13 mouse cellular contexts compared by ENCODE assay signal in genomic region chr6:40059466-40059865, GRCm38 (mm10).
"Had no signal": no experiment of that assay in that cellular context is flagged by ENCODE, and none has a peak within 500 bp of the region (broad histone marks: within the 10 kb centered on the region; RNA-seq: fewer than 3 reads in every experiment).

No protein-coding gene starts in this region.

- H3K27ac ChIP-seq: intestine, embryonic 15.5 days; limb, embryonic 12.5 days; liver, embryonic 14.5 days; midbrain, embryonic 15.5 days; neural tube, embryonic 13.5 days had no signal

- H3K9ac ChIP-seq: intestine, embryonic 15.5 days; limb, embryonic 12.5 days; liver, embryonic 14.5 days; midbrain, embryonic 15.5 days; neural tube, embryonic 13.5 days had no signal

- H3K4me3 ChIP-seq: intestine, embryonic 15.5 days; limb, embryonic 12.5 days; megakaryocyte, embryonic 14.5 days; midbrain, embryonic 15.5 days; neural tube, embryonic 13.5 days had no signal

- H3K36me3 ChIP-seq: intestine, embryonic 15.5 days; limb, embryonic 12.5 days; midbrain, embryonic 15.5 days; neural tube, embryonic 13.5 days had no signal

- H3K9me3 ChIP-seq: intestine, embryonic 15.5 days; limb, embryonic 12.5 days; midbrain, embryonic 15.5 days; neural tube, embryonic 13.5 days had no signal

- H3K4me1 ChIP-seq: intestine, embryonic 15.5 days; limb, embryonic 12.5 days; megakaryocyte, embryonic 14.5 days had no signal

- H3K4me2 ChIP-seq: intestine, embryonic 15.5 days; limb, embryonic 12.5 days; midbrain, embryonic 11.5 days; midbrain, embryonic 15.5 days; neural tube, embryonic 13.5 days had no signal

- DNase-seq: layer of hippocampus, postnatal 36 days; lung, adult 18-20 months; lung, postnatal 36 days; right cerebral cortex, postnatal 14 days; thymus, postnatal 36 days had no signal

- H3K27me3 ChIP-seq: intestine, embryonic 15.5 days; limb, embryonic 12.5 days; megakaryocyte, embryonic 14.5 days; midbrain, embryonic 15.5 days; neural tube, embryonic 13.5 days had no signal

- ATAC-seq: intestine, embryonic 15.5 days; lung, postnatal 0 days; midbrain, embryonic 15.5 days had no signal
